Mouse (Mus musculus) midbrain, embryonic 12.5 days (tissue): ENCODE results near the gene Pkd1l2. TPM values are rescaled to one million over a fixed set of nuclear protein-coding genes. Genes with fewer than 3 reads are reported as not detected.

Source experiments
- ATAC-seq: fragments of 200-750 bp; cut with Nextera tagmentation; 2 replicates; pipeline ENCODE4 v1.8.0; 2017; ENCODE audit warnings: low read depth, moderate TSS enrichment, moderate library complexity; ENCODE audit not compliant: low FRiP score
- H3K27ac ChIP-seq: fragments of 300-500 bp; sonication (generic); replicated peaks from 2 replicates; pipeline ENCODE4 v1.5.1; 2016; ENCODE audit warnings: mild to moderate bottlenecking
- H3K27me3 ChIP-seq: fragments of 300-500 bp; sonication (generic); 2 replicates; pipeline ENCODE4 v1.6.1; 2016; ENCODE audit warnings: mild to moderate bottlenecking
- H3K36me3 ChIP-seq: fragments of 300-500 bp; sonication (generic); 2 replicates; pipeline ENCODE4 v1.6.1; 2016
- H3K4me1 ChIP-seq: fragments of 300-500 bp; sonication (generic); 2 replicates; pipeline ENCODE4 v1.6.1; 2016
- H3K4me2 ChIP-seq: fragments of 300-500 bp; sonication (generic); replicated peaks from 2 replicates; pipeline ENCODE4 v1.6.1; 2016; ENCODE audit warnings: mild to moderate bottlenecking, moderate library complexity
- H3K4me3 ChIP-seq: fragments of 300-500 bp; sonication (generic); 2 replicates; pipeline ENCODE4 v1.5.1; 2016; ENCODE audit warnings: mild to moderate bottlenecking
- H3K9ac ChIP-seq: fragments of 300-500 bp; sonication (generic); replicated peaks from 2 replicates; pipeline ENCODE4 v1.6.1; 2016; ENCODE audit warnings: mild to moderate bottlenecking, moderate library complexity
- H3K9me3 ChIP-seq: fragments of 300-500 bp; sonication (generic); 2 replicates; pipeline ENCODE4 v1.6.1; 2016; ENCODE audit warnings: mild to moderate bottlenecking
- WGBS: fragments of 180-500 bp; shearing (Covaris S2); methylation state at CpG from one replicate; pipeline ENCODE4 v1.1.7; 2016; 5-methylcytosine and 5-hydroxymethylcytosine counted together
- polyA plus RNA-seq: library from polyadenylated mRNA; unstranded; fragments of >200 nt; fragmentation: Nextera tagmentation; extraction: Ambion mirVana; gene quantifications from 2 replicates; pipeline ENCODE4 v1.2.1, GENCODE M21; 2016

The Pkd1l2 gene
- polyA plus RNA-seq, 1 experiment from 2014 or later: not detected

GRCm38 (mm10) chr8:117053135-117054079 lies 28.8 kb downstream of the Pkd1l2 start:
- Histone ChIP-seq H3K4me1 (no peaks in the 10 kb centered on the region), H3K4me3 (no peak overlapping the region), H3K9me3 (no peaks in the 10 kb centered on the region), H3K27ac (no peak overlapping the region), H3K9ac (no peak overlapping the region), H3K36me3 (no peaks in the 10 kb centered on the region), H3K27me3 (no peaks in the 10 kb centered on the region), H3K4me2 (no peak overlapping the region)
- no peak for ATAC-seq
- 73% methylated on average over 12 of the region's 12 CpGs for WGBS

- no peak for ATAC-seq
- H3K9ac ChIP-seq: no peak overlapping the region
- WGBS: 64% methylated on average over 9 of the region's 9 CpGs
Observed at GRCm38 (mm10) chr8:117051316-117051715, 30.9 kb downstream of the Pkd1l2 start.

DNA sequence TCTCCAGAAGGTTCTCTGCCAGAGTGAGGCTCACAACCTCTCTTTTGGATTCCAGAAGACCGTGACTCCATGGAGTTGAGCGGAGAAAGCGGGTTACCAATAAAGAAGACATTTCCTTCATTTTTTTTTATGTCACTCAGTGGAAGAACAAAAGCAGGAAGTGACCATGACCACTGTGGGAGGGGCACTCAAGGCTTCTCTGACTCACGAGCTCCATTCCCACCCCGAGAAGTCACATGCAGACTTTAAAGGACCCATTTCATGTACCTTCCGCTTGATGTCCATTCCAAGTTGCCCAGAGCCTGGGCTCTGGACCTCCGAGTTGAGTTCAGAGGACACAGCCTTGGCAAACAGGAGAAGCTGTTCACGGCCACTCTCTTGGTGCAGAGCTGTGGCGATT lies 31.5 kb downstream of the Pkd1l2 start:
- no peak overlapping the region for H3K9ac ChIP-seq
- no peaks in the 10 kb centered on the region for H3K4me1 ChIP-seq
- H3K36me3 ChIP-seq: no peaks in the 10 kb centered on the region
- ATAC-seq: no peak
- no peaks in the 10 kb centered on the region for H3K9me3 ChIP-seq
- H3K27me3 ChIP-seq: no peaks in the 10 kb centered on the region
- H3K4me2 ChIP-seq: no peak overlapping the region
- no peak overlapping the region for H3K27ac ChIP-seq
- no peak overlapping the region for H3K4me3 ChIP-seq
- 86% methylated on average over 9 of the region's 9 CpGs for WGBS

More at GRCm38 (mm10) chr8:117051316-117051715, 30.9 kb downstream of the Pkd1l2 start:
- no peak overlapping the region for H3K4me2 ChIP-seq
- no peak overlapping the region for H3K27ac ChIP-seq
- no peaks in the 10 kb centered on the region for H3K9me3 ChIP-seq
- no peak overlapping the region for H3K4me3 ChIP-seq
- H3K27me3 ChIP-seq: no peaks in the 10 kb centered on the region
- H3K4me1 ChIP-seq: no peaks in the 10 kb centered on the region
- no peaks in the 10 kb centered on the region for H3K36me3 ChIP-seq

DNA sequence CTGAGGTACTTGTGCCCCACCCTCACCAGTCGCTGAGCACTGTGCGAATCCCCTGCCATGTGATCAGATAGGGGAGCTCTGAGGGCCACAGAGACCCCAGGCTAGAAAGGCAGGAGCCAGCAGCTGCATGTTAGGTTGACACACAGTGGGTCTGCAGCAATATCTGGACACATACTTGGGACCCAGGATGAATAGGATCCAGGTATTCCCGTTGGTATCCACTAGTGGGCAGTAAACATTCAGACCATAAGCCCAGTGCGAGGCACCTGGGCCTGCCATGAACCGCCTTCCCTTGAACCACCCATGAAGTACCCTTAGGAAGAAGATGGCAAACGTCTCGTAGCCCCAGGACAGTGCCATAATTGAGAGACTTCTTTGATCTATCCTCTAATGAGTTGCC lies 32.8 kb downstream of the Pkd1l2 start:
- no peak overlapping the region for H3K9ac ChIP-seq
- WGBS: 69% methylated on average over 7 of the region's 7 CpGs
- no peaks in the 10 kb centered on the region for H3K36me3 ChIP-seq
- no peak overlapping the region for H3K4me3 ChIP-seq
- H3K9me3 ChIP-seq: no peaks in the 10 kb centered on the region
- no peak for ATAC-seq
- no peak overlapping the region for H3K4me2 ChIP-seq
- no peaks in the 10 kb centered on the region for H3K27me3 ChIP-seq
- H3K27ac ChIP-seq: no peak overlapping the region
- H3K4me1 ChIP-seq: no peaks in the 10 kb centered on the region

DNA sequence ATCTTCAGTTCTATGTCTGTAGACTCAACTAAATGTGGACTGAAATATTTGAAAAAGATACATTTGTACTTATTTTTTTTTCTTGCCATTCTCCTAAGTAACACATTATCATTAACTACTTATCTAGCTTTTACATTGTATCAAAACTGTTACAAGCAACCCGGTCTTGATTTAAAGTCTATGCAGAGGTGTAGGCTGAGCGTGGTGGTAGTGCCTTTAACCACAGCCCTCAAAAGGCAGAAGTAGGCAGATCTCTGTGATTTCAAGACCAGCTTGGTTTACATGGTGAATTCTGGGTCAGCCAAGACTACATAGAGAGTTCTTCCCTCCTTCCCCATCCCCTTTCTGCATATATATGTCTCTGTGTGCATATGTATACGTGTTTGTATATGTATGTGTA lies 38.7 kb downstream of the Pkd1l2 start:
- 87% methylated on average over 3 of the region's 3 CpGs for WGBS
- H3K4me2 ChIP-seq: no peak overlapping the region
- no peak overlapping the region for H3K9ac ChIP-seq
- H3K27me3 ChIP-seq: no peaks in the 10 kb centered on the region
- no peaks in the 10 kb centered on the region for H3K9me3 ChIP-seq
- peaks cover 12% of the 10 kb centered on the region; the same call in 1 of the 2 replicates for H3K4me1 ChIP-seq
- no peak overlapping the region for H3K27ac ChIP-seq
- H3K4me3 ChIP-seq: no peak overlapping the region
- ATAC-seq: no peak
- no peaks in the 10 kb centered on the region for H3K36me3 ChIP-seq

GRCm38 (mm10) chr8:117039843-117040242 lies 42.4 kb downstream of the Pkd1l2 start:
- H3K27ac ChIP-seq: no peak overlapping the region
- WGBS: 36% methylated on average over 7 of the region's 7 CpGs
- H3K4me3 ChIP-seq: no peak overlapping the region
- H3K36me3 ChIP-seq: no peaks in the 10 kb centered on the region
- ATAC-seq: no peak
- no peaks in the 10 kb centered on the region for H3K9me3 ChIP-seq
- H3K4me2 ChIP-seq: no peak overlapping the region
- peaks cover 12% of the 10 kb centered on the region; the same call in 1 of the 2 replicates for H3K4me1 ChIP-seq
- H3K9ac ChIP-seq: no peak overlapping the region
- H3K27me3 ChIP-seq: no peaks in the 10 kb centered on the region

DNA sequence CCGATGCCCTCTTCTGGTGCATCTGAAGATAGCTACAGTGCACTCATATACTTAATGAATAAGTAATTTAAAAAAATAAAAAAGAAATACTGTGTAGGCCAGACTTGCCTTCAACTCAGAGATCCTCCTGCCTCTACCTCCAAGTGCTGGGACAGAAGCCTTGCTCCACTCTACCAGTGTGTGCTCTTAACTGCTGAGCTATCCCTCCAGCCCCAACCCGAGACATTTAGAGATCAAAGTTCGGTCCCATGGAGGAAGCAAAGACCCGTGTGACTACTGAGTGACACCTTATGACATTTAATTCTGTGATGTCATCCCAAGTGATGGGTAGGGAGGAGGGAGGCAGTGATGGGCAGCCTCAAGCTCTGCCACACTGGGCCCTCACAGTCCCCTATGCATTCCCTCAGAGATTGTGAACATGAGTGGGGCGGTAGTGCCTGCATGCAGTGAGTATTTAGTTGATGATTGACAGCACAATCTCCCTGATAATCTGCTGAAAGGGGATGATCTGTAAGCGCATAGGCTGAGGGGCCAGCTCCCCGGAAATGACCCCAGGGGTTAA lies 44.8 kb downstream of the Pkd1l2 start:
- Histone ChIP-seq H3K9me3 (no peaks in the 10 kb centered on the region), H3K27me3 (no peaks in the 10 kb centered on the region), H3K4me1 (peaks cover 12% of the 10 kb centered on the region; the same call in 1 of the 2 replicates), H3K36me3 (no peaks in the 10 kb centered on the region), H3K27ac (no peak overlapping the region), H3K4me2 (no peak overlapping the region), H3K9ac (no peak overlapping the region), H3K4me3 (no peak overlapping the region)
- WGBS: 81% methylated on average over 7 of the region's 7 CpGs
- no peak for ATAC-seq

DNA sequence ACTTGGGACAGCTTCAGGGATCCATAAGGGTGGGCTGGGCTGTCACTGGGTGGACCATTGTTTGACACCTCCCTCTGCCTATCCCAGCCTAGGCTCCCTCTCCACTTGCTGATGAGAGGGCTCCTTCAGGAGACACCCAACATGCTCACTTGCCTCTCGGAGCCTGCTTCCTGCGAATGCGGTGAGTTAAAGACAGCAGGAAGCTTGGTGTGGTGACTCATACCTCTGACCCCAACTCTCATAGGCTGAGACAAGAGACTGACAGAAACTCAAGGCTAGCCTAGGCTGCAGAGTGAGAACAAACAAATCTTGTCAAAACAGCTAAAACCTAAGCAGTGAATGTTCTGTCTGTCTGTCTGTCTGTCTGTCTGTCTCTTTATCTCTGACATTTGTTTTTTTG lies 48.9 kb downstream of the Pkd1l2 start:
- H3K27me3 ChIP-seq: no peaks in the 10 kb centered on the region
- H3K4me3 ChIP-seq: no peak overlapping the region
- 85% methylated on average over 3 of the region's 3 CpGs for WGBS
- no peak overlapping the region for H3K4me2 ChIP-seq
- no peaks in the 10 kb centered on the region for H3K9me3 ChIP-seq
- H3K4me1 ChIP-seq: no peaks in the 10 kb centered on the region
- no peak for ATAC-seq
- H3K36me3 ChIP-seq: no peaks in the 10 kb centered on the region
- no peak overlapping the region for H3K27ac ChIP-seq
- no peak overlapping the region for H3K9ac ChIP-seq

DNA sequence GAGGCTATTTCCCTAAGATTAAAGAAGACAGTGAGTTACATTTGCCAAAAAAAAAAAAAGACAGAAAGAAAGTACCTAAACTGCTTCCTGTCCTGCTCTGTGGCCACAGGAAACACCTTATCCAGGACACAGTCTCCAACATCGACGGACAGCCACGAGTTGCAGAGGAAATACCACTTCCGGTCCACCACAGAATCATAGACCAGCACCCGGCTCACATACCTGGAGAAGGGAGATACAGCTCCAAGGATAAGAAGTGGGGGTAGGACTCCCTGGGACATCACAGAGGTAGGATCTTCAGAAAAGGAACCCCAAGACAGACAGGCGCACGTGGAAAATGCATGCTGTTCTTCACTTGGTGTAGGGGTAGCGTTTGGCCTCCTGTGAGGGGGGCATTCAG lies 49.6 kb downstream of the Pkd1l2 start:
- no peak overlapping the region for H3K9ac ChIP-seq
- no peaks in the 10 kb centered on the region for H3K4me1 ChIP-seq
- H3K36me3 ChIP-seq: no peaks in the 10 kb centered on the region
- WGBS: 93% methylated on average over 8 of the region's 8 CpGs
- no peak overlapping the region for H3K4me3 ChIP-seq
- no peak overlapping the region for H3K4me2 ChIP-seq
- H3K27ac ChIP-seq: no peak overlapping the region
- H3K27me3 ChIP-seq: no peaks in the 10 kb centered on the region
- no peak for ATAC-seq
- no peaks in the 10 kb centered on the region for H3K9me3 ChIP-seq

DNA sequence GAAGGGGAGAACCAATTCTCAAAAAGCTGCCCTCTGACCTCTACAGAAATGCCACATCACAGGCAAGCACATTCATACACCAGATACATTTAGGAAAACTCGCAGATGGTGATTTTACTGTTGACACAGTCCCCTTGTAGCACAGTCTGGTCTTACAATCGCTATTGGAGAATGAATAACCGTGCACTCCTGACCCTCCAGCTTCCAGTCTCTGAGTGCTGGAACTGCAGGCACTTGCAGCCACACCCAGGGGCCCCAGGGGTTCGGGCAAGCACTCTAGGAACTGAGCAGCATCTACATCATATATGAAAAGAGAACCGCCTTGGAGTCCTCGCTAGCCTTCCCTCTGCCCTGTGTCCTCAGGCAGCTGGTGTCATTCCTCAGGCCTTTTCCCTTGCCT lies 50.8 kb downstream of the Pkd1l2 start:
- no peak for ATAC-seq
- 73% methylated on average over 6 of the region's 6 CpGs for WGBS

DNA sequence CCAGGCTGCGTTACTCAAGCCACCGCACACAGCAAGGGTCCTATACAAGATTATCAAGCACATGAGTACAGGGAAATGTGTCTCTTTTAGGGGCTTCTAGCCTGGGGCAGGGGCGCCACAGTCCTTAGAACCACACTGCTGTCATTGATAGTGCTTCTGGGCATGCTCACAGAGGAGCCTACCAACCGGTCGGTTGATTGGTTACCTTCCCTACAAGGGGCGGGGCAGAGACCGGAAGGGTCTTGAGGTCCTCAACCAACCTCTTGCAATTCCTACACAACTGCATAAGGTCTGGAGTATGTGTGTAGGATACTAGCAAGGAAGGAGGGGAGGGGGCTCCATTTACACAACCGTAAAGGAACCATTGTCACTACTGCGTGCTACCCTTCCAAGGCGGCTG lies 53.6 kb downstream of the Pkd1l2 start:
- no peak overlapping the region for H3K27ac ChIP-seq
- no peaks in the 10 kb centered on the region for H3K4me1 ChIP-seq
- H3K9me3 ChIP-seq: no peaks in the 10 kb centered on the region
- no peaks in the 10 kb centered on the region for H3K27me3 ChIP-seq
- H3K4me3 ChIP-seq: no peak overlapping the region
- no peak overlapping the region for H3K9ac ChIP-seq
- H3K36me3 ChIP-seq: no peaks in the 10 kb centered on the region
- H3K4me2 ChIP-seq: no peak overlapping the region
- no peak for ATAC-seq
- WGBS: 91% methylated on average over 10 of the region's 10 CpGs

More for the DNA sequence above, 50.8 kb downstream of the Pkd1l2 start:
- Histone ChIP-seq H3K27ac (no peak overlapping the region), H3K4me3 (no peak overlapping the region), H3K36me3 (no peaks in the 10 kb centered on the region), H3K9me3 (no peaks in the 10 kb centered on the region), H3K4me2 (no peak overlapping the region), H3K27me3 (no peaks in the 10 kb centered on the region), H3K9ac (no peak overlapping the region), H3K4me1 (no peaks in the 10 kb centered on the region)

- Histone ChIP-seq H3K27ac (no peak overlapping the region), H3K4me2 (no peak overlapping the region), H3K9ac (no peak overlapping the region), H3K4me1 (no peaks in the 10 kb centered on the region), H3K9me3 (no peaks in the 10 kb centered on the region), H3K36me3 (no peaks in the 10 kb centered on the region), H3K4me3 (no peak overlapping the region), H3K27me3 (no peaks in the 10 kb centered on the region; the same call in 1 of the 2 replicates)
- WGBS: 91% methylated on average over 5 of the region's 5 CpGs
- ATAC-seq: no peak
Observed at GRCm38 (mm10) chr8:117027601-117028000, 54.6 kb downstream of the Pkd1l2 start.
